Mouse (Mus musculus) megakaryocyte, embryonic 14.5 days (primary cell): ENCODE results near the gene Mettl15. TPM values are rescaled to one million over a fixed set of nuclear protein-coding genes. Genes with fewer than 3 reads are reported as not detected.
A peak's percentile ranks its signal among the peaks of the same experiment; 100 is the strongest.
"Not testable (repeated sequence)": the region's sequence is repeated elsewhere in the genome, so short reads cannot be mapped to it uniquely, and the experiment has no call there.

ENCODE experiments used
- H3K27me3 ChIP-seq: replicated peaks from 2 replicates; pipeline ENCODE3; 2012; ENCODE audit warnings: inconsistent platforms
- H3K36me3 ChIP-seq: replicated peaks from 2 replicates; pipeline ENCODE3; 2012; ENCODE audit warnings: low read length, inconsistent platforms, mixed read lengths
- H3K4me1 ChIP-seq: 2 replicates; pipeline ENCODE4 v1.6.1; 2012; ENCODE audit warnings: inconsistent platforms
- H3K4me3 ChIP-seq: replicated peaks from 2 replicates; pipeline ENCODE3; 2012; ENCODE audit warnings: moderate library complexity, mild to moderate bottlenecking, inconsistent platforms
- H3K9me3 ChIP-seq: 2 replicates; pipeline ENCODE4 v1.6.1; 2012; ENCODE audit warnings: inconsistent platforms
- FLI1 ChIP-seq: IDR thresholded peaks from 2 replicates; pipeline ENCODE4 v1.6.1; 2012; ENCODE audit warnings: low read length, inconsistent platforms, mixed read lengths
- GATA1 ChIP-seq: IDR thresholded peaks from 3 replicates; pipeline ENCODE4 v1.6.1; 2012; ENCODE audit warnings: mixed read lengths, low read length, inconsistent platforms, borderline replicate concordance
- polyA plus RNA-seq: library from polyadenylated mRNA; stranded (reverse); fragments of >175 nt; gene quantifications from 2 replicates; pipeline ENCODE4 v1.2.3, GENCODE M21; 2012; ENCODE audit warnings: low replicate concordance; ENCODE audit not compliant: insufficient read depth

Mettl15 gene
- polyA plus RNA-seq, 1 experiment, result 0.08 TPM

DNA sequence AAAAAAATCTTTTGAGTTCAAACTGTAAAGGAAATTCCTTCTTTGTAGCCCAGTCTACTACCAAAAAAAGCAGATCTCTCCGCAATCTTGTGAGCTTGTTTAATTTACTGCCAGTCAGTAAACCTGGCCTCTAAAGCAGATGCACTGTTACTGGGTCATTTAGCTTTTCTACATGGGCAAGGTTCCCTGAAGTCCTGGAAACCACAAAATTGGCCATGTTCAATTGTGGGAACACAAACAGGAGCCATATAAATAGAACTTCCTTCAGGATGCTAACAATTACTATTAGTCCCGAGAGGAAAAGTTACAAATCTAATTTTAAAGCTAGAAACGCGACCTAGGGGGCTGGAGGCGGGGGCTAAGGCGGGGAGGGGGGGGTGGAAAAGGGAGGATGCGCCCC is 3.0 kb downstream of the Mettl15 start:
- TF ChIP-seq FLI1 (no peak), GATA1 (no peak)
- Histone ChIP-seq H3K36me3 (no peaks in the 10 kb centered on the region), H3K4me1 (peaks cover 12% of the 10 kb centered on the region)

GRCm38 (mm10) chr2:109273098-109273497 is 7.5 kb downstream of the Mettl15 start:
- no peak for TF ChIP-seq FLI1
- no peak for TF ChIP-seq GATA1
- Histone ChIP-seq H3K36me3 (no peaks in the 10 kb centered on the region), H3K4me3 (no peak overlapping the region), H3K27me3 (no peaks in the 10 kb centered on the region), H3K4me1 (no peaks in the 10 kb centered on the region; the same call in 1 of the 2 replicates), H3K9me3 (no peaks in the 10 kb centered on the region)

More for the DNA sequence above, 3.0 kb downstream of the Mettl15 start:
- H3K4me3 ChIP-seq, result peak overlapping the region; percentile 94
- no peaks in the 10 kb centered on the region for H3K9me3 ChIP-seq
- H3K27me3 ChIP-seq, result no peaks in the 10 kb centered on the region

DNA sequence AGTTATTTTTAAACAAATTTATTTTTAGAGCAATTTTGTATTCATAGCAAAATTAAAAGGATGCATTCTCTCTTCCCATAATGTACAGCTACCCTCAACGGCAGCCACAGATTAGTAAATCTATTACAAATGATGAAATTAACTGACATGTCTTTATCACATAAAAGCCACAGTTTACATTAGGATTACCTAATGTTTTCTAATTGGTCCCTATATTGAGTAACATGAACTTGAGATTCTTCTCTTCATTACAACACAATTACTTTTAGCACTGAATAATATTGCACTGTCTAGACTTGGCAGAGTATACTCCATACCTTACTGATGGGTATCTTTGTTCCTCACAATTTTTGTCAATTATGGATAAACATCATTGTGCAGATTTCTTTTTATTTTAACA is 17.8 kb downstream of the Mettl15 start:
- no peak overlapping the region for H3K4me3 ChIP-seq
- no peaks in the 10 kb centered on the region for H3K9me3 ChIP-seq
- no peaks in the 10 kb centered on the region for H3K36me3 ChIP-seq
- TF ChIP-seq FLI1 (no peak), GATA1 (no peak)
- H3K27me3 ChIP-seq, result no peaks in the 10 kb centered on the region
- no peaks in the 10 kb centered on the region for H3K4me1 ChIP-seq

DNA sequence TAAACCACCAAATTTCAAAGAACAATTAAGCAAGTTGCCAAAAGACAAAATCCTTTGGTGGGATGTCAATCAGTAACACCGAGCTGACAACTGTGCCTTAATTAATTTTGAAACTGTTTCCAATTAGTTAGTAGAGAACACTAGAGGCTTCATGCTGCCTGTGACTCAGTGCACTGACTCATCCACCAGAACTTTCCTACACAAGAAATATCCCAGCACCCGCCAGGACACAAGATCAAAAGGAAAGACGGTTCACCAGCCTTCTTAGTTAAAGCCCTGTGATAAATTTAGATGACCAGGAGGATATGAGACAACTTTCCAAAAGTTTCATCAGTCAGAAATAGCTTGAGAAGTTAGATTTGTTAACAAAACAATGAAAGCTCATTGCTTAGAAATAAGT is 38.6 kb downstream of the Mettl15 start:
- TF ChIP-seq FLI1 (no peak), GATA1 (no peak)
- Histone ChIP-seq H3K27me3 (no peaks in the 10 kb centered on the region), H3K36me3 (no peaks in the 10 kb centered on the region), H3K9me3 (no peaks in the 10 kb centered on the region), H3K4me1 (no peaks in the 10 kb centered on the region), H3K4me3 (no peak overlapping the region)

DNA sequence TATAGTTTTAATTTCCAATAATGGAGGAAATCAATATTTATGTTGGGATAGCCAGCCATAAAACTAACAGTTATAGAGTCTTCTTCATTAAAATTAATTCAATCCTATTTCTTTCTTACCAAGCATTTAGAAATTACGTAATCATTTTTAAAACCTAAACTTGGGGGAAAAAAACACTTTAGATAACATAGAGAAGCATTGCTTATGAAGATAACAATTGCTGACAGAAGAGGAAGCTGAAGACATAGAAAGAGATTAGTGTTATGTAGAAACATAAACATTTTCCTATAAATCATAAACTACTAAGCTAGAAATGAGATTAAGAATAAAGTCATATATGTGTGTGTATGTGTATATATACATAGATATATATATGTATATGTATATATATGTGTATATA is 44.8 kb downstream of the Mettl15 start:
- no peak overlapping the region for H3K4me3 ChIP-seq
- no peaks in the 10 kb centered on the region for H3K4me1 ChIP-seq
- no peaks in the 10 kb centered on the region for H3K36me3 ChIP-seq
- no peaks in the 10 kb centered on the region for H3K27me3 ChIP-seq
- no peaks in the 10 kb centered on the region for H3K9me3 ChIP-seq
- TF ChIP-seq FLI1, result no peak
- TF ChIP-seq GATA1, result no peak

DNA sequence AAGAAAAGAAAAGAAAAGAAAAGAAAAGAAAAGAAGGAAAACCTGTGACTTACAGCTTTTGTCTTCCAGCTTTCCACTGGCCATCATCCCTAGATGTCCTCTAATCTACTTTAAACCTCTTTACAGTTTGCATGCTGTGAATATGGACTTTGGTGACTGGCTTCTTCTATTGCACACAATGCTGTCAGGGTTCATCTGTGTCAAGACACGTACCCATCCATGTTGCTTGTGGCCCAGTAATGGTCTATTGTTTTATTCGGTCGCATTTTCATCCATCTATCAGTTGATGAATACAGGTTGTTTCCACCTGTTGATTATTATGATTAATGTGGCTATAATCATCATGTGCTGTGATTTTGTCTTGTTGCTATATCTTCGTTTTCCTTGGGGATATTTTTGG is 46.7 kb downstream of the Mettl15 start:
- H3K4me1 ChIP-seq, result no peaks in the 10 kb centered on the region
- H3K27me3 ChIP-seq, result no peaks in the 10 kb centered on the region
- H3K4me3 ChIP-seq, result no peak overlapping the region
- no peaks in the 10 kb centered on the region for H3K36me3 ChIP-seq
- no peak for TF ChIP-seq FLI1
- TF ChIP-seq GATA1, result no peak
- H3K9me3 ChIP-seq, result no peaks in the 10 kb centered on the region

DNA sequence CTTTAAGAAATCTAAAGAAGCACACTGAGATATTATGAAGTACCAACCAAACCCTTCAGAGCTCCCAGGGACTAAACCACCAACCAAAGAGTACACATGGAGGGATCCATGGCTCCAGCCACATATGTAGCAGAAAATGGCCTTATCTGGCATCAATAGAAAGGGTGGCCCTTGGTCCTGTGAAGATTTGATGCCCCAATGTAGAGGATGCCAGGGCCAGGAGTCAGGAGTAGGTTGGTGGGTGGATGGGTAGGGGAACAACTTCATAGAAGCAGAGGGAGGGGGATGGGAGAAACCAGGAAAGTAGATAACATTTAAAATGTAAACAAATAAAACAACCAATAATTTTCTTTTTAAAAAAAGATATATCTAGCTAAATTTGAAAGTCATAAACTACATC is 50.1 kb downstream of the Mettl15 start:
- Histone ChIP-seq H3K4me3 (no peak overlapping the region), H3K9me3 (no peaks in the 10 kb centered on the region), H3K36me3 (no peaks in the 10 kb centered on the region), H3K4me1 (no peaks in the 10 kb centered on the region), H3K27me3 (no peaks in the 10 kb centered on the region)
- TF ChIP-seq GATA1 (no peak), FLI1 (no peak)

GRCm38 (mm10) chr2:109227196-109227595 is 53.4 kb downstream of the Mettl15 start:
- Histone ChIP-seq H3K4me3 (no peak overlapping the region), H3K4me1 (no peaks in the 10 kb centered on the region), H3K9me3 (no peaks in the 10 kb centered on the region), H3K27me3 (no peaks in the 10 kb centered on the region), H3K36me3 (no peaks in the 10 kb centered on the region)
- no peak for TF ChIP-seq FLI1

DNA sequence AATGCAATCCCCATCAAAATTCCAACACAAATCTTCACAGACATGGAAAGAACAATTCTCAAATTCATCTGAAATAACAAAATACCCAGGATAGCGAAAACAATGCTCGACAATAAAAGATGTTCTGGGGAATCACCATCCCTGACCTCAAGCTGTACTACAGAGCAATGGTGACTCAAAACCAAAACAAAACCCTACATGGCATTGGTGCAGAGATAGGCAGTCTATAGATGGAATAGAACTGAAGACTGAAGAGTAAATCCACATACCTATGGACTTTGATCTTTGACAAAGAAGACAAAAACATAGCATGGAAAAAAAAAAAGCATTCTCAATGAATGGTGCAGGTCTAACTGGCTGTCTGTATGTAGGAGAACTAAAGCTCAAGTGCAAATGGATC is 59.1 kb downstream of the Mettl15 start:
- Histone ChIP-seq H3K27me3 (no peaks in the 10 kb centered on the region), H3K4me3 (no peak overlapping the region), H3K4me1 (no peaks in the 10 kb centered on the region), H3K36me3 (no peaks in the 10 kb centered on the region), H3K9me3 (no peaks in the 10 kb centered on the region)
- no peak for TF ChIP-seq FLI1

DNA sequence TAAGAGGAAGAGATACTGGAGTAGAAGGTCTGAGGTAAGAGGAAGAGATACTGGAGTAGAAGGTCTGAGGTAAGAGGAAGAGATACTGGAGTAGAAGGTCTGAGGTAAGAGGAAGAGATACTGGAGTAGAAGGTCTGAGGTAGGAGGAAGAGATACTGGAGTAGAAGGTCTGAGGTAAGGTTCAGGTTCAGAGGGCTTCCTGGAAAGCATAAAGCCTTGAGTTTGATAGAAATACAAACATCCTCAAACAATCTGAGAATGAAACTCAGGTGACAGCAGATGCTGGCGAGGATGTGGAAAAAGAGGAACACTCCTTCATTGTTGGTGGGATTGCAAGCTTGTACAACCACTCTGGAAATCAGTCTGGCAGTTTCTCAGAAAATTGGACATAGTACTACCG is 63.9 kb downstream of the Mettl15 start:
- H3K9me3 ChIP-seq, H3K4me3 ChIP-seq, H3K4me1 ChIP-seq, H3K27me3 ChIP-seq, H3K36me3 ChIP-seq: not testable (repeated sequence)

DNA sequence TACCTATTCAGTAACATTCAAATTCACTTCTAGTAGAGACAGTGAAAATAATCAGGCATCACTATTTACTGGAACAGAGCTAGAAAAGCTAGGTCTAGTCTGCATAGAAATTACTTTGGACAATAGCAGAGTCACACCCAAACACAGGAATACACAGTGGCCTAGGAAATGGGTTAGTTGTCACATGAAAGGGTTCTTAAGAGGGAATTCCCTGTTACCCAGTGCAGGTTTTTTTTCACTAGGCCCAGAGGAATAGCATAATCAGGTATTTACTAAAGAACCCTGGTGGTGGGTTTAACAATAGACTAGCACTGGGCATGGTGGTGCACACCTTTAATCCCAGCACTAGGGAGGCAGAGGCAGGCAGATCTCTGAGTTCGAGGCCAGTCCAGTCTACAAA is 69.9 kb downstream of the Mettl15 start:
- not testable (repeated sequence) for H3K36me3 ChIP-seq, H3K9me3 ChIP-seq, H3K4me1 ChIP-seq, H3K4me3 ChIP-seq, H3K27me3 ChIP-seq

GRCm38 (mm10) chr2:109208032-109208431 is 72.5 kb downstream of the Mettl15 start:
- Histone ChIP-seq H3K4me3 (no peak overlapping the region), H3K4me1 (no peaks in the 10 kb centered on the region), H3K9me3 (no peaks in the 10 kb centered on the region), H3K36me3 (no peaks in the 10 kb centered on the region), H3K27me3 (no peaks in the 10 kb centered on the region)
- no peak for TF ChIP-seq FLI1
- no peak for TF ChIP-seq GATA1
